Mouse (Mus musculus) lung, adult 18-20 months (tissue): ENCODE results near the gene Nphp3.

Experiments used
- DNase-seq, 2 experiments: peaks; one replicate each; pipeline ENCODE4 v3.0.0; 2022; ENCODE audit warnings: mixed read lengths in 2 of 2

Nphp3 gene

GRCm38 (mm10) chr9:104001921-104002859 lies at the start of gene Nphp3:
Gene Nphp3 (plus strand): TSS chr9:104002544.
- peak; percentile 100 for DNase-seq

DNA sequence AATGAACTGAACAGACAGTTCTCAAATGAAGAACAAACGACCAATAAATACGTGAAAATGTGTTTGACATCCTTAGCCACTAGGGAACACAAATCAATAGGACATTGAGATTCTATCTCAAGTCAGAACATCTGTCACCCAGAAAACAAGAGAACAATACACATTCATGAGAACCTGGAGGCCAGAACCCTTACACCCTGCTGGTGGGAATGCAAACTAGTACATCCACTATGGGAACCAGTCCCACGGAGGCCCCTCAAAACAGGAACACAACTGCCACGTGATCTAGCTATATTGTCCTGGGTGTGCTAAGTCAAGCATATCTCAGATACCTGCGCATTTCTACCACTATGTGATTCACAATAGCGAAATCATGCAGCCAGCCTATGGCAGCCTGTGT lies 43.6 kb upstream of the Nphp3 start:
- DNase-seq = no peak

GRCm38 (mm10) chr9:103959989-103960388 lies 42.4 kb upstream of the Nphp3 start:
- no peak for DNase-seq

DNA sequence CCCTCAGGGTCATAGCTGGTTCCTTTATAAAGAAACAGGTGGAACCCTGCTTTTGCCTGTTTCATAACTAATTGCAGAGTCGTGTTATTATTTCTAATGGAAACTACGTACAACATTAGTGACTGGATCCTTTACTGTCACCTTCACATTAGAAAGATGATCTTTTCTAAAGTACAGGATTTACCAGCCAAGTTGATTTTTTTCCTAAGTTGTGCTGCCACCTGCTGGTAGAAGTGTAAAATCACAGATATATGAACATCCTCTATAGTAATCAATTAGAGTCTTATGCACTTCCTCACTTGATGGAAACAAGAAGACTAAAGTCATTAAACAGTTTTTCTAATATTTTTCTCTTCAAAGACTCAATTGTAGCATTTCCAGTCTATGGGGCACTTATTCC lies 5.8 kb upstream of the Nphp3 start:
- peak in 1 of 2 experiments; percentile 26 for DNase-seq

DNA sequence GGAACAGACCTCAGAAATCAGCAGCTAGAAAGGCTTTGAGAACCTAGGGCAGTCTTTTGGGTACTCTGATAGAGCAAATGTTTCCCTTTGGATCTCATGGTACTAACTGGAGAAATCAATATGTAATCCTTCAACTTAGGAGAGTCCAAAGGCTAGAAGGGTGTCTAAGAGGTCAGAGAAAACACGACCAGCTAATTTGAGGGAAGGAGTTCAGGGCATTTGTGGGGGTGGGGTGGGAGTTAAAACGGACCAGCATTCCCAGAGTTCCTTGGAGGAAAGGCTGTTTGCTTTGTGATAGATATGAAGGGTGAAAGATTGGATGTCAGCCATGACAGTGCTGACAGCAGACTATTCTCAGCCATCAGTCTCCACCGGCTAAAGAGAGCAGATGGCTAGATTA lies 1.7 kb upstream of the Nphp3 start:
- DNase-seq = no peak

- peak; percentile 70 for DNase-seq
Observed at GRCm38 (mm10) chr9:104002913-104003330, 578 bp downstream of the Nphp3 start.

- no peak for DNase-seq
Observed at GRCm38 (mm10) chr9:104014526-104014925, 12.2 kb downstream of the Nphp3 start.

DNA sequence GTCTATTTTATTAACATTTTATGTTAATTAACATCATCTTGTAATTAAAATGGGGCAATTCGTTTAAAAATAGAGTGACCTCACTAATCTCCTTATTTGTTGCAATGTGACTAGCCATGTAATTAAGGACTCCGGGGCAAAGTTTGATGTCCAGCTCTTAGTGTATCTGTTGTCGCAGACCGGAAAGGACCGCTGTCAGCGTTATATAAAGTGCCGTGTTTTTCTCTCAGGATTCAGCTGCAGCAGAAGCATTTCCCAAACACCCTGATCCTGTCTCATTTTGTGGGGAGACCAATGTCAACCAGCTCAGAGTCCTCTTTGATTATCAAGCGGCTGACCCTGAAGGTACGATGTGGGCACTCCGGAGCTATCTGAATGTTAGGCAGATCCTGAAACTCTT lies 18.7 kb downstream of the Nphp3 start:
- no peak for DNase-seq

GRCm38 (mm10) chr9:104027186-104027585 lies 24.8 kb downstream of the Nphp3 start:
- no peak for DNase-seq

GRCm38 (mm10) chr9:104029861-104030260 lies 27.5 kb downstream of the Nphp3 start:
- no peak for DNase-seq

DNA sequence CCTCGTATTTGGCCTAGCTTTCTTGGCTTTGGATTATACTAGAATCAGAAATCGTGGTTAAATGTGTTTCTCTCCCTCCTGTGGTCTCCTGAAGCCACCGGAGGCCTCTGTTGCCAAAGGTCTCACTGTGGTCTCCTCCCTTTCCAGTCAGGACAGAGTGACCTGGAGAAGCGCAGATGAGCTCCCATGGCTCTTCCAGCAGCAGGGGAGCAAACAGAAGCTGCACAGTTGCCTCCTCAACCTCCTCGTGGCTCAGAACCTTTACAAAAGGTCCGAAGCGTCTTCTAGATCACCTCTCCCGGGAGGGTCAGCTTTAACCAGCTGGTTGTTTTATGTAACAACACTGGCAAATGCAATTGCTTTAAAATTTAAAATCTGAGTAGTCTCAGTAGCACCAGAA lies 31.9 kb downstream of the Nphp3 start:
- DNase-seq = no peak

DNA sequence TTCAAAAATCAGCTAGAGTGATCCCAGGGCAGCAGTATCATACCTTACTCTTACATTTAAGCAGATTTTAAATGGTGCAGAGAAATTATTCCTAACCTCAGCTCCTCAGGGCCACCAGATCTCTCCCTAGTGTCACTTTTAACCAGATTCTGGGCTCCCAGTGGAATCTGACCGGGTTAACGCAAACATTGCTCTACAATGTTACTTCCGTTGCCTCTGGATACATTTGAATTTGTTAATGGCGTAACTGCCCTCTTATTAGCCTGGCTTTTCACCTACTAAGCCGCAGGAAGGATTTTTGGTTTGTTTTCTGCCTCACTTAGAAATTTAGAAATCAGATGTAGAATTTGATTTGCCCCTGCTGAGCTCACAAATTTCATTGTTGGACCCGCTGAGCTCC lies 32.4 kb downstream of the Nphp3 start:
- no peak for DNase-seq

DNA sequence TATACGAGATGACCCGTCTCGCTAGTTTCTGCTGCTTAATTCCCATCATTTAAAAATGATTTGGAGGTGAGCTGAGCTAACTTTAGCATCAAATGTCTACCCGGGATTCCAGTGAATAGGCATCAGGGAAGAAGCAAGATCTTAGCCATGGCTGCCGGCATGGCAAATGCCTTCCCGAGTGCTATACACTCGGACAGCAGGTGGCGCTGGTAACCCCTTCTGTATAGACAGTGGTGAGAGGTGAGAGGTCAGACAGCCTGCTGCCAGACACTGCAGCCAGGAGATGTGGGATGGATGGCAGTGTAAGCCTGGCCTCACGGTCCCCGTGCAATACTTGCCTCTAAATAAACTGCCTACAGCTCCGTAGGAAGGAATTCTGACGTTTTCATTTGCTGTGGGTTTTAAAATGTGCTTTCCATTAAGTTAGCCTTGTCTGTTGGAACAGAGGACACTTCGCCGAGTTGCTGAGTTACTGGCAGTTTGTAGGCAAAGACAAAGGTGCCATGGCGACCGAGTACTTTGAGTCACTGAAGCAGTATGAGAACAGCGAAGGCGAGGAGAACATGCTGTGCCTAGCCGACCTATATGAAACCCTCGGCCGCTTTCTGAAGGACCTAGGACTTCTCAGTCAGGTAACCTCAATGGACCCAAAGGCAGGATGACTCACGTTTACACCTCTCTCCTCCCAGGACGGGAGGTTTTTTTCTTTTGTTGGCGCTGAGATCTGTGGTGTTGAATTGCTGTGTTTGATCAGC lies 33.1 kb downstream of the Nphp3 start:
- peak; percentile 71 to 77 for DNase-seq

DNA sequence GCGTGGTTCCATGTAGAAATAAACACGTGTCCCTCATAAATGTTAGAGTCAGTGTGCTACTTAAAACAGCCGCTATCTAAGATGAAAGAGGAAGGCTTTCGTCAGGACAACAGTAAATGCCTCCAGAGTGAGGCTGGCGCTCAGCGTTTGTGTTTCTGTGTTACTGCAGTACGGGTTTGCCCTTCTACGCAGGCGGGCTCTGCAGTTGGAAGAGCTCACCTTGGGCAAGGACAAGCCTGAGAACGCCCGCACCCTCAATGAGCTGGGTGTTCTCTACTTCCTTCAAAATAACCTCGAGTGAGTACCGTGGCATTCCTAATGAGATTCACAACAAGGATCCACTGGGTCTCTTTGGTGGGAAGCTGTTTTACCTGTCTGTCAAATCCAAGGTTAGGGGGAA lies 35.9 kb downstream of the Nphp3 start:
- DNase-seq = no peak

DNA sequence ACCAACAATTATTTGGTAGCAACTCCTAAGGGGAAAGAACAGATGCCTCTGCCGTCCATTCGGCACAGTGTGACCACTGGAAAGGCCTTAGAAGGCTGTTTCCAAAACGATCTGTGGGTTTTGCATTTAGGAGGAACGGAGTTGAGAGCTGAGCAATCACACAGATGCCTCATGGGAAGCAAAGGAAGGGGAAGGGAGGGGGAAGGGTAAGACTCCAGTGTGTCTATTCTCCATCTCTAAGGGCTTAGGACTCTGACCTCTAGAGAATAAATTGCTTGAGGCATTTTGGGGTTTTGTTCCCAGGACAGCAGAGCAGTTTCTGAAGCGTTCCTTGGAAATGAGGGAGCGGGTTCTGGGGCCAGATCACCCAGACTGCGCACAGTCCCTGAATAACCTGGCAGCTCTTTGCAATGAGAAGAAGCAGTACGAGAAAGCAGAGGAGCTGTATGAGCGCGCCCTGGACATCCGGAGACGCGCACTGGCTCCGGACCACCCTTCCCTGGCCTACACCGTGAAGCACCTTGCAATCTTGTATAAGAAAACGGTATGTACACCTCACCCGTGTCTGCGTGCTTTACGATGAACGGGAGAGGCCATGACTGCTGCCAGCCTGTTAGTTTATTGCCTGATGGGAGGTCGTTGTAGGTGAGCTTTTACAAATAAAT lies 36.8 kb downstream of the Nphp3 start:
- DNase-seq = no peak

DNA sequence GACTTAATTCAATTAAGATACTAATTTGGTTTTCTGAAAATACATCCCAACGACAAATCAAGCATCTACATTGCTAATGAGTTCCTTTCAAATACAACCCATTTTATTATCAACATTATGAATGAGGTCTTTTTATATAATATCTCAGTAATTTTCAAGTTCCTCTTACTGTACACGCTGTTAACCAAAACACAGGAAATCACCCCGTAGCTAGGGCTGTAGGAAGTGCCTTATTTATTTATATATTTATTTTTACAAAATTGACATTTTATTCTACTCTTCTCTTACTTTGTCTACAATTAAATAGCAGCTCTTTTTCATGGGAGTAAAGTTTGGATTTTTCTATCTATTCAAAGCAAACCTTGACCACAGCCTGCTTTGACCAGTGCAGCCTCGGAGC lies 37.4 kb downstream of the Nphp3 start:
- no peak for DNase-seq

DNA sequence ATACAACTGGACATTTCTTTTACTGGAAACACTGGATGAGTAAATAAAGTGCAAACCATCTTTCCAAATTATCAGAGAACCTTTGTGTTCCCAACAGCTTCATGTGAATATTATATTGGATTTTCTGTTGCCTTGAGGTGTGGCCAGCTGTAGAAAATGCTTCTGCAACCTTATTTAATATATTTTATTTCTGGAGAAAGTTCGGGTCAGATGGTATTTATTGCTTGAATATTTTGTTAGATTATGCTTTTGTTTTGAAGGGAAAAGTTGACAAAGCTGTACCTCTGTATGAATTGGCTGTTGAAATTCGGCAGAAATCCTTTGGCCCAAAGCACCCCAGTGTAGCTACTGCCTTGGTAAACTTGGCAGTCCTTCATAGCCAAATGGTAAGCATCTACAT lies 38.0 kb downstream of the Nphp3 start, which contains the start of gene Gm28305:
Gm28305 (plus strand) TSS at position 301 of the 400 bp plus-strand sequence.
- no peak for DNase-seq

- DNase-seq = no peak
Observed at GRCm38 (mm10) chr9:104043676-104044075, 41.3 kb downstream of the Nphp3 start.

DNA sequence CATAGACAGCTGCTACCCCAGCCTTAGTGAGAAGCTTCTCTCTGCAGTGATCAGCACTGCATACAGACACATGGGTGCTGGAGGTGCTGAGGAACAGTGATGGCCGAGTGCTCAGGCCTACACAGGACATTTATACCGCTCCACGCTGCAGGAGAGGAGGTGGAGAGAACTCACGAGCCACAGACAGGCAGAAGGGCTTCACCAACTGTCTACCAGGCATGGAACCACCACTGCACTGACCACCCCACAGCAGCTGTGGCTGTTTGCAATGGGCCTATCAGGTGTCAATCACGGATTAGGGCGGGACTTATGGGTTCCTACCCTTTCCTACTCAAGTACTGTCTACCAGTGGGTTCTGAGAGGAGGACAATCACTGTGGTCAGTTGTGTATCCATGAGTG lies 48.7 kb downstream of the Nphp3 start:
- DNase-seq = no peak

DNA sequence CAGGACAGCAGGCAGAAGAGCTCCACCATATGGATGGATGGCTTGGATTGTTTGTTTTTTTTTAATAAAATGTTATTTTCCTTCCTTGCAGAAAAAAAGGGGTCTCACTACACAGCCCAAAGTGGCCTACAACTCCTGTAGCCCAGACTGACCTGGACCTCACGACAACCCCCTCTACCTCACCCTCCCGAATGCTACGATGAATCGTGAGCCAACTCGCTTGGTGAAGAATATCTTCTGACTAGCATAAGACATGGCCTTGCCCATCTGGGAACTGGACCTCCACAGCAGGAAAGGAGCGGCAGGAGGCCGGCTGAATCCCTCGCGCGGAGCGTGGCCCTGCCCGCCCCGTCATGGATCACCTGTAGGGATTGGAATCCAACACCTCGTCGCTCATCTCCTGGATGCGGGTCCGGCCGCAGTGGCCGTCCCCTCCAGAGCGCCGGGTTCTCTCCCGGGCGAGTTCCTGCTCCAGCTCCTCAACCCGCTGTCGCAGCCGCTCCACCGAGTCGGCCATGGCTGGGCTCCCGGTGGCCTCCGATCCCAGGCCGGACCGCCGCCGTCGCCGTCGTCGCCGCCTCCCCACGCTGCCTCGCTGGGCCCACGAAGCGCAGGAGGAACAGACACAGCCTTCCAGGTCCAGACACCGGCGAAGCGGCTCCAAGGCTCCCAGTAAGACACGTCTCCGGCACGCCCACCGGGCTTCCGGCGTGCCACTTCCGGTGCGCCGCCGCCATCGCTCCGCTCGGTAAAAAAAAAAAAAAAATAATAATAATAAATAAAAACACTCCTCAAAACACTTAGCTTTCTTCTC lies 60.3 kb downstream of the Nphp3 start, which contains the start of gene Uba5:
Uba5 (minus strand) TSS at position 705 of the 814 bp plus-strand sequence.
- DNase-seq = peak; percentile 71

DNA sequence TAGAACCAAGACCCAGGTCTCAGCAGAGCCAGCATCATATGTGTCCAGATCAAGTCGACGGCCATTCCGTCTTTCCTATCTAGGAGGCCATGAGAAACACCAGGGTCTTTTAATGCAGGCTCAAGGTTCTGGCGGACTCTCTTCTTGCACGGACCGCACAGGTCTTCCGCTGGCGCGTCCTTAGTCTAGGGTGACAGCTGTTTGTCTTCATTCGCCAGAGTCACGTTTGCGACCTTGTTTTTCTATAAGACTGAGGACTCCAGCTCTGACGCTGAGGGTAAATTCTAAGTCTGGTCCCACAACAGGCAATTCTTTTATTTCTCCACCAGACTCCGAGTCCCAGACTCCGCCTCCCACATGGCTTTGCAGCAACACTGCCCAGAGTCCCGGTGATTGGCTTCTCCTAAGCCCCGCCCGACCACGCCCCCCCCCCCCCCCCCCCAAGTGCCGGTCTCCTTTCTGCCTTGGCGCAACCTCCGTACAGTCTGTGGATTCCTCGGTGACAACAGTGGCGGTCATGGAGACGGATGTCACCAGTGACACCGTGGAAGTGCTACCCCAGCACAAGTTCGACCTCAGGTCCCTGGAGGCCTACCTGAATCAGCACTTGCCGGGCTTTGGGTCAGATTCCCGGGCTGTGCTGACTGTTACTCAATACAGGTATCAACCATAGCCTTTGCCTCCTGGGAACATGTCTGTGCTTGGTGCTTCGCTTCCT lies 61.1 kb downstream of the Nphp3 start, which contains the start of gene Acad11:
Acad11 (plus strand) TSS at position 134 of the 718 bp plus-strand sequence.
- peak; percentile 82 to 84 for DNase-seq
